ENCODE assay signal across 25 mouse cellular contexts in the genomic region with DNA sequence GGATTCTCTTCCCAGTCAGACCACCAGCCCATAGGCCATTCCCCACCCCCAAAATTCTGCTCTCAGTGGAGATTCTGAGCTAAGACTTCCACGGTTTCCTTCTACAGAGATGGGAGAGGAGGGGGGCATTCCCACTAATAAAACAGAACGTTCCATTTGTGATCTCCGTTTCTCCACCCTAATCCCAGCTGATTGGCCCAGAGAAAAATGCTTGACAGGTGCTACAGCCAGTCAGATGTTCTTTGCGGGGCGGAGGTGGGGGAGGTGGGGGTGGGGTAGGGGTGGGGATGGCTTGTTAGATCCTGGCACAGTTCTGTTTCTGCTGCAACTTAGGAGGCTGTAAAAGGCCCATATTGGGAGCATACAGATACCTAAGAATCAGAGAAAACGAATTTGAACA.
DNase-seq lines count a peak whose midpoint lies in the region; ATAC-seq and TF ChIP-seq lines count a peak whose summit lies in the region.
"Had no signal": no experiment of that assay in that cellular context is flagged by ENCODE, and none has a peak within 500 bp of the region (broad histone marks: within the 10 kb centered on the region; RNA-seq: fewer than 3 reads in every experiment).

No protein-coding gene starts in this region.

- no peaks in the 10 kb centered on the region for H3K27me3 ChIP-seq in hindbrain, postnatal 0 days (ENCODE audit: insufficient read depth, low read length)
- no peaks in the 10 kb centered on the region for H3K27me3 ChIP-seq in hindbrain, embryonic 12.5 days
- H3K27me3 ChIP-seq in midbrain, postnatal 0 days (ENCODE audit: insufficient read depth, low read length): no peaks in the 10 kb centered on the region
- no peaks in the 10 kb centered on the region for H3K27me3 ChIP-seq in intestine, embryonic 15.5 days (replicated peaks)
- H3K27me3 ChIP-seq: embryonic facial prominence, embryonic 12.5 days; hindbrain, embryonic 15.5 days; limb, embryonic 13.5 days; liver, embryonic 13.5 days; megakaryocyte, embryonic 14.5 days; neural tube, embryonic 12.5 days; stomach, embryonic 15.5 days had no signal

- H3K9me3 ChIP-seq in hindbrain, postnatal 0 days (ENCODE audit: low read length): no peaks in the 10 kb centered on the region
- H3K9me3 ChIP-seq in hindbrain, embryonic 12.5 days (replicated peaks): no peaks in the 10 kb centered on the region
- H3K9me3 ChIP-seq in midbrain, postnatal 0 days (ENCODE audit: low read length): no peaks in the 10 kb centered on the region
- no peaks in the 10 kb centered on the region for H3K9me3 ChIP-seq in intestine, embryonic 15.5 days
- H3K9me3 ChIP-seq: embryonic facial prominence, embryonic 12.5 days; hindbrain, embryonic 15.5 days; limb, embryonic 13.5 days; neural tube, embryonic 12.5 days; stomach, embryonic 15.5 days had no signal

- no peaks in the 10 kb centered on the region for H3K4me1 ChIP-seq in hindbrain, postnatal 0 days (ENCODE audit: insufficient read depth, low read length)
- H3K4me1 ChIP-seq in hindbrain, embryonic 12.5 days: no peaks in the 10 kb centered on the region; the same call in 1 of the 2 replicates
- no peaks in the 10 kb centered on the region for H3K4me1 ChIP-seq in midbrain, postnatal 0 days (ENCODE audit: insufficient read depth, low read length)
- no peaks in the 10 kb centered on the region for H3K4me1 ChIP-seq in intestine, embryonic 15.5 days (replicated peaks)
- H3K4me1 ChIP-seq: embryonic facial prominence, embryonic 12.5 days; hindbrain, embryonic 15.5 days; limb, embryonic 13.5 days; liver, embryonic 13.5 days; megakaryocyte, embryonic 14.5 days; neural tube, embryonic 12.5 days; stomach, embryonic 15.5 days had no signal

- H3K9ac ChIP-seq in hindbrain, postnatal 0 days (replicated peaks; ENCODE audit: low read length): no peak overlapping the region
- H3K9ac ChIP-seq in hindbrain, embryonic 12.5 days: no peak overlapping the region
- H3K9ac ChIP-seq in midbrain, postnatal 0 days (replicated peaks; ENCODE audit: low read length, poor library complexity, severe bottlenecking): no peak overlapping the region
- H3K9ac ChIP-seq in intestine, embryonic 15.5 days: no peak overlapping the region
- H3K9ac ChIP-seq: embryonic facial prominence, embryonic 12.5 days; hindbrain, embryonic 15.5 days; limb, embryonic 13.5 days; liver, embryonic 13.5 days; neural tube, embryonic 12.5 days; stomach, embryonic 15.5 days had no signal

- H3K4me3 ChIP-seq in hindbrain, postnatal 0 days (ENCODE audit: low read length): no peak overlapping the region
- H3K4me3 ChIP-seq in hindbrain, embryonic 12.5 days: no peak overlapping the region
- H3K4me3 ChIP-seq in midbrain, postnatal 0 days (ENCODE audit: low read depth, low read length): no peak overlapping the region
- no peak overlapping the region for H3K4me3 ChIP-seq in intestine, embryonic 15.5 days (replicated peaks)
- H3K4me3 ChIP-seq: embryonic facial prominence, embryonic 12.5 days; hindbrain, embryonic 15.5 days; layer of hippocampus, adult 2 months; limb, embryonic 13.5 days; liver, embryonic 13.5 days; megakaryocyte, embryonic 14.5 days; neural tube, embryonic 12.5 days; stomach, embryonic 15.5 days had no signal

- ATAC-seq in hindbrain, postnatal 0 days: no peak
- ATAC-seq in hindbrain, embryonic 12.5 days (ENCODE audit: low FRiP score): no peak
- ATAC-seq in midbrain, postnatal 0 days (ENCODE audit: low FRiP score): no peak
- ATAC-seq in intestine, embryonic 15.5 days: no peak
- ATAC-seq: intestine, embryonic 16.5 days had no signal

- TF ChIP-seq CTCF in hindbrain, postnatal 0 days (IDR thresholded peaks at IDR 0.05; ENCODE audit: low read depth): no peak
- TF ChIP-seq CTCF in midbrain, postnatal 0 days (IDR thresholded peaks at IDR 0.05): no peak

- peak; percentile 40 for DNase-seq in hindbrain, postnatal 0 days (ENCODE audit: low spot score)
- DNase-seq in ES-CJ7 (ENCODE audit: low read depth, low spot score) (peak; percentile 43), R1 (ENCODE audit: low read depth, low spot score) (peak; percentile 65)
- peak; percentile 29 for DNase-seq in midbrain, postnatal 0 days (ENCODE audit: low spot score)
- DNase-seq in left cerebral cortex, adult 8-10 months (ENCODE audit: low spot score in 2 of 2): no peak
- DNase-seq: adrenal gland, postnatal 36 days; cerebellum, adult 11-12 months; cerebellum, postnatal 14 days; kidney, adult 9 months; kidney, postnatal 25 days; layer of hippocampus, postnatal 36 days; liver, embryonic 13.5 days; lung, adult 2 months; lung, postnatal 14 days; thymus, postnatal 4 days had no signal

- H3K4me2 ChIP-seq in hindbrain, postnatal 0 days (ENCODE audit: low read depth, low read length): no peak overlapping the region
- H3K4me2 ChIP-seq in hindbrain, embryonic 12.5 days (replicated peaks): no peak overlapping the region
- no peak overlapping the region for H3K4me2 ChIP-seq in midbrain, postnatal 0 days (ENCODE audit: low read depth, low read length, poor library complexity, severe bottlenecking)
- no peak overlapping the region for H3K4me2 ChIP-seq in intestine, embryonic 15.5 days (replicated peaks)
- H3K4me2 ChIP-seq: embryonic facial prominence, embryonic 12.5 days; hindbrain, embryonic 15.5 days; limb, embryonic 13.5 days; liver, embryonic 13.5 days; neural tube, embryonic 12.5 days; stomach, embryonic 15.5 days had no signal

- no peak overlapping the region for H3K27ac ChIP-seq in hindbrain, postnatal 0 days
- no peak overlapping the region for H3K27ac ChIP-seq in hindbrain, embryonic 12.5 days
- H3K27ac ChIP-seq in midbrain, postnatal 0 days (ENCODE audit: low read depth, low read length): no peak overlapping the region
- H3K27ac ChIP-seq in intestine, embryonic 15.5 days: no peak overlapping the region
- H3K27ac ChIP-seq: embryonic facial prominence, embryonic 12.5 days; hindbrain, embryonic 15.5 days; layer of hippocampus, adult 2 months; limb, embryonic 13.5 days; liver, embryonic 13.5 days; neural tube, embryonic 12.5 days; stomach, embryonic 15.5 days had no signal

- H3K36me3 ChIP-seq in hindbrain, postnatal 0 days (ENCODE audit: insufficient read depth, low read length): no peaks in the 10 kb centered on the region
- no peaks in the 10 kb centered on the region for H3K36me3 ChIP-seq in hindbrain, embryonic 12.5 days
- no peaks in the 10 kb centered on the region for H3K36me3 ChIP-seq in midbrain, postnatal 0 days (ENCODE audit: insufficient read depth, low read length)
- no peaks in the 10 kb centered on the region for H3K36me3 ChIP-seq in intestine, embryonic 15.5 days
- H3K36me3 ChIP-seq: embryonic facial prominence, embryonic 12.5 days; hindbrain, embryonic 15.5 days; limb, embryonic 13.5 days; liver, embryonic 13.5 days; neural tube, embryonic 12.5 days; stomach, embryonic 15.5 days had no signal

- WGBS in hindbrain, postnatal 0 days: 26% methylated on average over 6 of the region's 6 CpGs
- WGBS in hindbrain, embryonic 12.5 days: 34% methylated on average over 6 of the region's 6 CpGs
- 32% methylated on average over 6 of the region's 6 CpGs for WGBS in midbrain, postnatal 0 days
- WGBS in intestine, embryonic 15.5 days: 27% methylated on average over 6 of the region's 6 CpGs

Comparison
In these comparisons a context has a peak if more than half of its experiments do, and no peak if none do; other contexts are left out.
1. DNase-seq: peak in hindbrain, postnatal 0 days (single experiment), ES-CJ7 (single experiment), R1 (single experiment) and midbrain, postnatal 0 days (single experiment); none in left cerebral cortex, adult 8-10 months (0 of 2).